Mouse (Mus musculus): ENCODE results near the gene Treml4.
A peak's percentile ranks its signal among the peaks of the same experiment; 100 is the strongest.

Treml4 gene

GRCm38 (mm10) chr17:48263741-48264362, at the start of gene Treml4:
Treml4 (plus strand) TSS chr17:48264295.
- no peak for DNase-seq

DNA sequence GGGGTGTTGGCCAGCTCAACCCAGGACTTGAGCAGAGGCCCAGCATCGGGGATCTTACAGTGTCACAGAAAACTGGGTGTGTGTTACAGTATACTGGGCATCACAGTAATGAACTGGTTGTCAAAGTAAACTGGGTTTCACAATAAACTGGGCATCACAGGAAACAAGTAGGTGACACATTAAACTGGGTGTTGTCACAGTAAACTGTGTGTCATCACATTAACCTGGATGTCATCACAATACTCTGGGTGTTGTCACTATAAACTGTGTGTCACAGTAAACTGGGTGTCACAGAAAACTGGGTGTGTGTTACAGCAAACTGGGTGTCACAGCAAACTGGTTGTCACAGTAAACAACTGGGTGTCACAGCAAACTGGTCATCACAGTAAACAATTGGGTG, 48.7 kb upstream of the Treml4 start:
- no peak for DNase-seq

- DNase-seq, result no peak
These were observed 33.4 kb upstream of the Treml4 start for GRCm38 (mm10) chr17:48230680-48231079.

- peak; percentile 16 for DNase-seq
These were observed 31.6 kb upstream of the Treml4 start, which contains the start of gene Trem1 for GRCm38 (mm10) chr17:48232518-48232917. Trem1 (plus strand) TSS chr17:48232768.

- no peak for DNase-seq
These were observed 30.3 kb upstream of the Treml4 start for GRCm38 (mm10) chr17:48233789-48234188.

GRCm38 (mm10) chr17:48234550-48234949, 29.5 kb upstream of the Treml4 start:
- DNase-seq, result no peak

DNA sequence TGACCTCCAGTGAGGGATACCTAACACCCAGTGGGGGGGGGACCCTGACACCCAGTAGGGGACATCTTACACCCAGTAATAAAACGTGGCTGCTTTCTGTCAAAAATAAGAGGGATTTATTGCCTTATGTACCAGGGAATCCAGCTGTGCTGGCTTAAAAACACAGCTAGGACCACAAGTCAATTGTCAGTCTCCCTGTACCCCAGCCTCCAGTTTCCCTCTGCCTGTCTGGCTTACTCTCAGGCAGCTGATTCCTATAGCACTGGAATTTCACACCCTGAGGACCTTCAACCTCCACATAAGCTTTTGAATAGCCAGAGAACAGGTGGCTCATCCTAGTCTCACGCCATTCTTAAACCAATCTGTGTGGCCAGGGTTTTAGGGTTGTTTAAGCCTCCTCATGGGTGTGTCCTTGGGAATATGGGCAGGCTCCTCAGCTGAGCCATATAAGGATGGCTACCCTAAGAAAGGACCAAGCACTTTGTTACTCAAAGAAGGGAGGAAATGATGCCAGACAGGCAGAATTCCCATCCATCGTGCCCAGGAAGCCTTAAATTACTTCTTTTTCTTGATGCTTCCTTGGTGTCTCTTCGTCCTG, 28.2 kb upstream of the Treml4 start:
- DNase-seq, result no peak

DNA sequence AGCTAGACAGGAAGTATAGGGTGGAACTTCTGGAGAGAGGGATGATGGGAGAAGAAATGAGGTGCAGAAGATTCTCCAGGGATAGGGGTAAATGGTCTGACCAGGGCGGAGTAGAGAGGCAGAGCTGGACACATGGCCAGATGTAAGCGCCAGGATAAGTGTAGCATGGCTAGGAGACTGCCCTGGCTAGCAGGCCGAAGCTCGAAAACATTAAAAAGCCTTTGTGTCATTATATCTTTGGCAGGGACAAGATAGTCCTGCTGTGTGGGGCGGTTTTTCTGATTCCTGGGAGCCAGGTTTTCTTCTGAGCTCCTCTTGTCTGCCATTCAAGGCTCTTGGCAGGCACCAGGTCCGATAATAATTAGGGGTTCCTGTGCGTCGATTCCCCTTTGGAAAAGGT, 26.5 kb upstream of the Treml4 start:
- DNase-seq, result no peak

GRCm38 (mm10) chr17:48247221-48247928, 16.7 kb upstream of the Treml4 start, which contains the start of gene Trem3:
Trem3 (plus strand) TSS chr17:48247777.
- DNase-seq, result no peak

- DNase-seq, result no peak
These were observed 15.1 kb upstream of the Treml4 start for GRCm38 (mm10) chr17:48249039-48249438.

GRCm38 (mm10) chr17:48249501-48249900, 14.6 kb upstream of the Treml4 start:
- DNase-seq, result no peak

DNA sequence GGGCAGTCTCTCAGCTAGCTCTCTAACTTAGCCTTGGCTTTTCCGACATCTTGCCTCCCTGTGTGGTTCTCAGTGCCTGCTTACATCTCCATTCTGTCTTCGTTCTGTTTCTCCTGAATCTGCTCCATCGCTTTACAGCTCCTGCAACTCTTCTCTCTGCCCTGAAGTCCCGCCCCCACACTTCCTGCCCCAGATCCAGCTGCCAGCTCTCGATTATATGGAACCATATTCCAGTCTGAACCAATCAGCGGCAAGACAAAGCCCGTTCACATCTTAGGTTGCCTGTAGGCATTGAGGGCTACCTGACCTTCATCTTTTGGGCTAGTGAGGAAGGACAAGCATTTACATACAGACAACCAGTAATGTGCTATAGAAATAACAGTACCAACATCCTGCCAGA, 13.5 kb upstream of the Treml4 start:
- DNase-seq, result no peak

DNA sequence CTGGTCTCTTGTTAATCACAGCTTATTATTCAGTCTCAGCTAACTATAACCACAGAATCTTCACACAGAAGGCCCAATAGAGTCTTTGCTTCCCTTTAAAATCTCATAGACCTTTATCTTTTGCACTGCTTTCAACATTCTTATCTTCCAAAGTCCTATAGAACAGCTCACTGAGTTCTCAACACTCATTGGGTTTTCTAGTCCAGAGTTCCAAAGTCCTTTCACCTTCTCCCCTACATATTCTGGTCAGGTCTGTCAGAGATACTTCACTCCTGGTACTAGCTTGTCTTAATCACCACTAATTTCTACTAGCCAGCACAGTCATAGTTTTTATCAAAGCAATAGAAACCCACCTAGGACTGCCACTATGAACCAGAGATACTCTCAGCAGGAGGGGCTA, 7.5 kb upstream of the Treml4 start:
- DNase-seq, result no peak

DNA sequence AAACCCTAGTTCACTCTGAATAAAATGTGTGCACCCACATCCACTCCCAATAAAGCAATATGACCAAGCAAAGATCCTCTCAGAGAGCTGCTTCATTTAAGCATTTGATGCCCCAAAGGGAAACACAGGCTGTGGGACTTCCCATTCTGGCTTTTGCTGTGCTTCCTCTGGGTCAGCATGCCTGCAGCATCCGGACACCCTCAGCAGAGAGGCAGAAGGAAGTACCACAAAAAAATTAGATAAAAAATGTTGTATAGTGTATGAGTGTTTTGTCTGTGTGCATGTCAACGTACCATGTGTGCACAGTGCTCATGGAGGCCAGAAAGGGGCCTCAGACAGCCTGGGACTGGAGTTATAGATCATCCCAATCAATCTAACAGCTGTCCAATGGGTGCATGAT, 2.2 kb upstream of the Treml4 start:
- no peak for DNase-seq

DNA sequence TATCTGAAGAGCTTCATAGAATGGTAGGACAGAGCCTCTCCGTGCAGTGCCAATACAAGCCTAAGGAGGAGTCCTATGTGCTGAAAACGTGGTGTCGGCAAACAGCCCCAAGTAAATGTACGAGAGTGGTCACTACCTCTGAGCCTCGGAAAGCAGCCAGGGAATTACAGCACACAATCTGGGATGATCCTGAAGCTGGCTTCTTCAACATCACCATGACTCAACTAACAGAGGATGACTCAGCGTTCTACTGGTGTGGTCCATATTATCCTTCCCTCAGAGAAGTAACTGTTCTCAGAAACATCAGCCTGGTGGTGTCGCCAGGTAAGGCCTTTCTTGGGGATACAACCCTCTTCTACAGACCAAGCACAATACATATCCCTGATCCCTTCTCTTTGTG, 567 bp downstream of the Treml4 start:
- peak; percentile 60 for DNase-seq

DNA sequence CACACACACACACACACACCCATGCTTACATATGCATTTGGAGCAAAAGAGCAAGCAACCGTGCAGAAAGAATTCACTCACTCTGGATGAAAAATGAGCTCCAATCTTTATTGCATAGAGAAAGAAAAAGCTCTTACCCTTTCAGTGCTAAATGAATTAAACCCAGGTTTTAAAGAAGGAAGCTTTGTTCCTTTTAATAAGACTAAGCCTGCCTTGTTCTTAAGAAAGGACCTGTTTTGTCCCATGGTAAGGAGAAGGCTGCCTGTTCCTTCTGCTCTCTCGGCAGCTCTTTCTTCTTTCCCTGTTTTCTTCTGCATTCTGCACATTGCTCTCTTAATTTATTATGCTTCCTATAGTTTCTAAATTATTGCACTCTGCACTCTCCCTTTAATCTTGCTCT, 2.0 kb downstream of the Treml4 start:
- DNase-seq, result no peak

- DNase-seq, result no peak
These were observed 2.7 kb downstream of the Treml4 start for GRCm38 (mm10) chr17:48266610-48267304.

DNA sequence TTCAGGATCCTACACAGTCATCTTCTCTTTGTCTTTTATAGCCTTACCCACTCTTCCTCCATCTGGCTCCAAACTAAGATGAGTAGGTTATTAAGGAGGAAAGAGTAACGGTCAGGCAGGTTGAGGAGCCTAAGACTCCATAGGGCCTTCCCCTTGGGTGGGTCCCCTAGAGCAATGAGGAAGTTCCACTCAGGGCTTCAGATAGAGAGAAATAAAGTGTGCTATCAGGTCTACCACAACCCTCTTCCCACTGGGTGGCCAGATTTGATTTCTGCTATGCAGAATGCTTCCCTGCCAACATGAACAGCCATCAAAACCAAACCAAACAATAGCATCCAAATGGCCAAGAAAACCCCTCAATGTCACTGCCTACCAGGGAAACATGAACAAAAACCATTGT, 3.5 kb downstream of the Treml4 start:
- DNase-seq, result peak; percentile 35

- DNase-seq, result peak; percentile 59
These were observed 4.2 kb downstream of the Treml4 start for GRCm38 (mm10) chr17:48268276-48268675.

DNA sequence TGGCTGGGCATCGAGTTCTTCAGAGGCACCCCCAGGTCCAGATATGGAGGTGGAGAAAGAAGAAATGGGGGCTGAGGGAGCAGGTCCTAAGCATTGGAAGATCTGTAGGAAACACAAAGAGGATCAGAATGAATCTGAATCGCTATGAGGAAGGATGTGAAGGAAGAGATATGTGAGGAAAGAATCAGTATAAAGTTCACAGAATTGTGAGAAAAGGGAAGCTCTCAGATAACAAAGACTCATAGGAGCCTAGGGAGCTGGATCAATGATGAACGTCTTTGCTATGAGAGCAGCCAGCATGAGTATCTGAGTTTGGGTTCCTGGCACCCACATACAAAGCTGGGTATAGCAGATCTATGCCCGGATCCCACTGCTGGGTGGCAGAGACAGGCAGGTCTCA, 5.7 kb downstream of the Treml4 start:
- no peak for DNase-seq

DNA sequence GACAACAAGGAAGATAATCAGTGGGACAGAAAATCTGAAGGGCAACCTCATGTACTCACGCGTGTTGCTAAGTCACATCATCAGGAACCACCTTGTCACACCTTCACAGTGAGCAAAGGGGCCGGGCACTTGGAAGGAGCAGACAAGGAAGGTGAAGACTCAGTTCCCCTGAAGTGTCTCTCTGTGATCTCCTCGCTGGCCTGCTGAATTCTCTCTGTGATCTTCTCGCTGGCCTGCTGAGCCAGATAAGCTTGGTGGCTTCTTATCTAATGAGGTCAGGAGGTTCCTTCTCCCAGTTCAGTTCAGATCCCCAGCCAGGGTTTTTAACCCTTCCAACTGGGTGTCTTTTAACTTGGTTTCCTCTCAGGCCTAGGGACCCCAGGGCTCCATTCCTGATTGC, 8.1 kb downstream of the Treml4 start:
- DNase-seq, result peak; percentile 91

DNA sequence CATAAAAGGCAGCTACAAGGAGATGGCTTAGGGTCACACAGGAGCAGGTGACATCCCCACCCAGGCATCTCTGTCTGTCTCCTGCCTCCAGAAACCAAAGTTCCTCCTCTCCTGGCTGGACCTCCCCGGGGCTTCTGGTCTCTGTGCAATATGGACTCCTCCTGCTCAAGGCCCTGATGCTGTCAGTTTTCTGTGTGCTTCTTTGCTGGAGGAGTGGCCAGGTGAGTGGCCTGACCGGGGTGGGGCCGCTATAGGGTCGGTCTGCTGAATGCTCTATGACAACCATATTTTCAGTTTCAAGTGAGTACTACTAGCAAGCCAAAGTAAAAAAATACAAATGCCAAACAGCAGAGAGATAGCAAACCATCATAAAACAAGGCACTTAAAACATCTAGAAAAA, 8.5 kb downstream of the Treml4 start:
- peak; percentile 56 for DNase-seq

- DNase-seq, result no peak
These were observed 10.0 kb downstream of the Treml4 start for GRCm38 (mm10) chr17:48274098-48274497.

GRCm38 (mm10) chr17:48274885-48275284, 10.8 kb downstream of the Treml4 start:
- peak; percentile 90 for DNase-seq

Measured in liver (tissue).